Mouse (Mus musculus): ENCODE measurements around the gene E130309D02Rik. TPM values are rescaled to one million over a fixed set of nuclear protein-coding genes. Genes with fewer than 3 reads are reported as not detected.
A peak's percentile ranks its signal among the peaks of the same experiment; 100 is the strongest.

Gene E130309D02Rik
- polyA plus RNA-seq, 1 experiment from 2014 or later, result 15.7 TPM

DNA sequence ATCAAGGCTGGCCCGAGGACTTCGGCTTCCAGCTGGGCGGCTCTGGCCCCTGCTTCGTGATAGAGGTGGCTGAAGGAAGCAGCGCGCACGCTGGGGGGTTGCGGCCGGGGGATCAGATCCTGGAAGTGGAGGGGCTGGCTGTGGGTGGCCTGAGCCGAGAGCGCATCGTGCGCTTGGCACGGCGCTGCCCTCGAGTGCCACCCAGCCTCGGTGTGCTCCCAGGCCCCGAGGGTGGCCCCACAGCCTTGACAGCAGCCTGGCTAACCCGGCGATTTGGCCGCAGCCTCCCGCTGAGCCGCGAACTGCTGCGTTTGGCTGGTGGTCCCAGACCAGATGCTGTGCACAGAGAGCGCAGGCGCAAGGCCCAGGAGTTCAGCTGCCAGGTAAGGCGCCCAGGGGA, 42.4 kb upstream of the E130309D02Rik start:
- 8% methylated on average over 22 of the region's 28 CpGs for WGBS
- Histone ChIP-seq H3K36me3 (ENCODE audit: control insufficient read depth, insufficient read depth, low read length) (no peaks in the 10 kb centered on the region), H3K4me3 (ENCODE audit: low read depth, low read length) (no peak overlapping the region), H3K4me2 (replicated peaks; ENCODE audit: low read depth) (0 out of 2 replicates have a peak overlapping the region, but pooled peaks have one; percentile 8), H3K27ac (replicated peaks) (no peak overlapping the region), H3K9ac (ENCODE audit: low read length) (peak overlapping the region; percentile 47), H3K27me3 (ENCODE audit: control insufficient read depth, insufficient read depth, low read length) (no peaks in the 10 kb centered on the region), H3K9me3 (ENCODE audit: control insufficient read depth, low read length) (no peaks in the 10 kb centered on the region), H3K4me1 (replicated peaks; ENCODE audit: control insufficient read depth, insufficient read depth) (no peaks in the 10 kb centered on the region)
- TF ChIP-seq EP300 (optimal IDR thresholded peaks at IDR 0.05) (no peak), CTCF (IDR thresholded peaks at IDR 0.05; ENCODE audit: low read depth) (no peak)
- DNase-seq (ENCODE audit: low spot score) (no peak), ATAC-seq (ENCODE audit: low FRiP score, low TSS enrichment) (no peak)

DNA sequence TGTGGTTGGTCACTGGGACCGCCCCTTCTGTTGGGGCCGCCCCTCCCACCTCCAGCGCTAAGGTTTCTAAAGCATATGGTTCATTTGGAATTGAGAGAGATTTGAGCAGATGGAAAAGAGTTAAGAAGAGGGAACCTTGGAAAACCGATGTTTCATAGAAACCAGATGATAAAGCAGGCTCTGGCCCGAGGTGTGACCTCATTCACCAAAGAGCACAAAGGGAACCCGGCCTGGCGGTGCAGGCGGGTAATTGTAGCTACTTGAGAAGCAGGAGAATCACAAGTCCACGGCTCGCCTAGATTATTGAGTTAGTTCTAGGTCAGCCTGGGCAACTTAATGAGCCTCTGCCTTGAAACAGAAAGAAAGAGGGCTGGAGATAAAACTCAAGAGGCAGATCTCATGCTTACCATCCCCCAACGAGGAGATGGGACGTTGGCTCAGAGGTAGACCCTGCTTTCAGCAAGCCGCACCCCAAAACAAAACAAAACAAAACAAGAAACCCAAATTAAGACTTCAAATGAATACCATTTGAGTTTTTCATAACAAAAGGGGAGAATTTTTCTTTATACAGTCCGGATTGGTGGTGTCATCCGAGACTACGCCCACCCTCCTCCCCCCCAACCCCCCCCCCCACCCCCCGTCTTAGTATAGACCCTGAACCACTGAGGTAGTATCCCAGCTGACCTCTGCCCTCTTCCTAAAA, 41.7 kb upstream of the E130309D02Rik start, which contains the start of gene Grid2ip:
TSS of gene Grid2ip (plus strand) at position 653 of the 703 bp plus-strand sequence.
- no peak within 1 kb of the TSS for H3K4me3 ChIP-seq (ENCODE audit: low read depth, low read length)
- no peaks in the 10 kb centered on the region for H3K36me3 ChIP-seq (ENCODE audit: control insufficient read depth, insufficient read depth, low read length)
- H3K27me3 ChIP-seq (ENCODE audit: control insufficient read depth, insufficient read depth, low read length), result no peaks in the 10 kb centered on the region
- no peak within 1 kb of the TSS for H3K27ac ChIP-seq (replicated peaks)
- DNase-seq (ENCODE audit: low spot score) (no peak), ATAC-seq (ENCODE audit: low FRiP score, low TSS enrichment) (no peak)
- H3K4me2 ChIP-seq (replicated peaks; ENCODE audit: low read depth), result 0 out of 2 replicates have a peak within 1 kb of the TSS, but pooled peaks have one; percentile 8
- H3K9me3 ChIP-seq (ENCODE audit: control insufficient read depth, low read length), result no peaks in the 10 kb centered on the region
- H3K9ac ChIP-seq (ENCODE audit: low read length), result peak within 1 kb of the TSS; percentile 47
- H3K4me1 ChIP-seq (replicated peaks; ENCODE audit: control insufficient read depth, insufficient read depth), result no peaks in the 10 kb centered on the region
- TF ChIP-seq CTCF (IDR thresholded peaks at IDR 0.05; ENCODE audit: low read depth) (no peak), EP300 (optimal IDR thresholded peaks at IDR 0.05) (no peak)
- 19% methylated on average over 17 of the region's 17 CpGs for WGBS

DNA sequence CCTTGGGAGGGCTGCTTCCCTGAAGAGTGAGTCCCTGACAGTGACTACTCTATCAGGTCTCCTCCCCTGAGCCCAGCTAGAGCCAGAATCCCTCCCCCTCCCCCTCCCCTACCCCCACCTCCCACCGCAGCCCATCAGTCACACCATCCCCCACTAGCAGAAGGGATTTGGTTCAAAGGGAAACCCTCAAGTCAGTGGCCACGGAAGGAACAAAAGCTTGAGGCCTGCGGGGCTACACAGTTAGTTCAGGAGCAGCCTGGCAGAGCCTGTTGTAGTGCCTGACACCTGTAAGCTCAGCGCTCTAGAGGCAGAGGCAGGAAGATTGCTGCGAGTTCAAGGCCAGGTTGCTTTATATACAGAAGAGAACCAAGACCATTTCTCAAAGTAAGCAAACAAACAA, 40.9 kb upstream of the E130309D02Rik start:
- Histone ChIP-seq H3K9me3 (ENCODE audit: control insufficient read depth, low read length) (no peaks in the 10 kb centered on the region), H3K4me2 (replicated peaks; ENCODE audit: low read depth) (no peak overlapping the region), H3K9ac (ENCODE audit: low read length) (no peak overlapping the region), H3K36me3 (ENCODE audit: control insufficient read depth, insufficient read depth, low read length) (no peaks in the 10 kb centered on the region), H3K4me3 (ENCODE audit: low read depth, low read length) (no peak overlapping the region), H3K27ac (replicated peaks) (no peak overlapping the region), H3K27me3 (ENCODE audit: control insufficient read depth, insufficient read depth, low read length) (no peaks in the 10 kb centered on the region), H3K4me1 (replicated peaks; ENCODE audit: control insufficient read depth, insufficient read depth) (no peaks in the 10 kb centered on the region)
- no peak for TF ChIP-seq CTCF (IDR thresholded peaks at IDR 0.05; ENCODE audit: low read depth)
- no peak for TF ChIP-seq EP300 (optimal IDR thresholded peaks at IDR 0.05)
- ATAC-seq (ENCODE audit: low FRiP score, low TSS enrichment), result no peak
- DNase-seq (ENCODE audit: low spot score), result no peak
- 35% methylated on average over 5 of the region's 5 CpGs for WGBS

DNA sequence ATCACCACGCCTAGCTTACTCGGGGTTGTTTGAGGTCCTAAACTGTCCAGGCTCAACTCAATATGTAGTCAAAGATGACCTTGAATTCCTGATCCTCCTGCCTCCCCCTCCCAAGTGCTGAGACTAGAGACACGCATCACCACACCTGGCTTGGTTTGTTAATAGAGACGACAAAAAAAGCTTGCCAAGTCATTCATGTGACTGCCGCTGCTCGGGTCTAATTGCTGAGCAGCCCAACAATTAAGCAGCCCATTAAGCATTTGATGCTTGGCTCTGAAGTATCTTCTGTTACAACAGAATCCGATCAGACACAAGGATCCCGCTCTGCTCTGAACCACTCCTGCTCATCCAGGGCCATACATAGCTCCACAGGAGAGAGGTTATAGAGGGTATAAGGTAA, 31.2 kb upstream of the E130309D02Rik start:
- H3K9ac ChIP-seq (ENCODE audit: low read length), result no peak overlapping the region
- DNase-seq (ENCODE audit: low spot score) (no peak), ATAC-seq (ENCODE audit: low FRiP score, low TSS enrichment) (no peak)
- H3K27ac ChIP-seq (replicated peaks), result no peak overlapping the region
- H3K9me3 ChIP-seq (ENCODE audit: control insufficient read depth, low read length), result no peaks in the 10 kb centered on the region
- no peaks in the 10 kb centered on the region for H3K27me3 ChIP-seq (ENCODE audit: control insufficient read depth, insufficient read depth, low read length)
- no peaks in the 10 kb centered on the region for H3K36me3 ChIP-seq (ENCODE audit: control insufficient read depth, insufficient read depth, low read length)
- 76% methylated on average over 8 of the region's 8 CpGs for WGBS
- no peaks in the 10 kb centered on the region for H3K4me1 ChIP-seq (replicated peaks; ENCODE audit: control insufficient read depth, insufficient read depth)
- H3K4me3 ChIP-seq (ENCODE audit: low read depth, low read length), result no peak overlapping the region
- no peak overlapping the region for H3K4me2 ChIP-seq (replicated peaks; ENCODE audit: low read depth)
- TF ChIP-seq CTCF (IDR thresholded peaks at IDR 0.05; ENCODE audit: low read depth) (no peak), EP300 (optimal IDR thresholded peaks at IDR 0.05) (no peak)

DNA sequence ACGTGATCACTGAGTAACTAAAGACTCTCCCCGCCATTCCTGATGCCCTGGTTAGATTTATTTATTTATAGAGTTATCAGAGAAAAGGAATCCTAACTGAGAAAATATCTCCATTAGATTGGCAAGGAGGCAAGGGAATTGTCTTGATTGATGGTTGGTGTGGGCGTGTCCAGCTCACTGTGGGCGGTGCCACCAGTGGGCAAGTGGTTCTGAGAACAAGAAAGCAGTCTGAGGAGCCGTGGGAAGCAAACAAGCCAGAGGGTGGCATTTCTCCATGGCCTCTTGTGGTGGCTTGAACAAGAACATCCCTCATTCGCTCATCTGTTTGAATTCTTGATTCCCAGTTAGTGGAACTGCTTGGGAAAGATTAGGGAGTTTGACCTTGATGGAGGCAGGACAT, 24.4 kb upstream of the E130309D02Rik start:
- no peak overlapping the region for H3K9ac ChIP-seq (ENCODE audit: low read length)
- no peak overlapping the region for H3K27ac ChIP-seq (replicated peaks)
- no peaks in the 10 kb centered on the region for H3K9me3 ChIP-seq (ENCODE audit: control insufficient read depth, low read length)
- no peak overlapping the region for H3K4me2 ChIP-seq (replicated peaks; ENCODE audit: low read depth)
- no peak overlapping the region for H3K4me3 ChIP-seq (ENCODE audit: low read depth, low read length)
- no peaks in the 10 kb centered on the region for H3K27me3 ChIP-seq (ENCODE audit: control insufficient read depth, insufficient read depth, low read length)
- H3K4me1 ChIP-seq (replicated peaks; ENCODE audit: control insufficient read depth, insufficient read depth), result no peaks in the 10 kb centered on the region
- no peak for DNase-seq (ENCODE audit: low spot score)
- ATAC-seq (ENCODE audit: low FRiP score, low TSS enrichment), result no peak
- TF ChIP-seq CTCF (IDR thresholded peaks at IDR 0.05; ENCODE audit: low read depth), result no peak
- TF ChIP-seq EP300 (optimal IDR thresholded peaks at IDR 0.05), result no peak
- 46% methylated on average over 6 of the region's 6 CpGs for WGBS
- no peaks in the 10 kb centered on the region for H3K36me3 ChIP-seq (ENCODE audit: control insufficient read depth, insufficient read depth, low read length)

DNA sequence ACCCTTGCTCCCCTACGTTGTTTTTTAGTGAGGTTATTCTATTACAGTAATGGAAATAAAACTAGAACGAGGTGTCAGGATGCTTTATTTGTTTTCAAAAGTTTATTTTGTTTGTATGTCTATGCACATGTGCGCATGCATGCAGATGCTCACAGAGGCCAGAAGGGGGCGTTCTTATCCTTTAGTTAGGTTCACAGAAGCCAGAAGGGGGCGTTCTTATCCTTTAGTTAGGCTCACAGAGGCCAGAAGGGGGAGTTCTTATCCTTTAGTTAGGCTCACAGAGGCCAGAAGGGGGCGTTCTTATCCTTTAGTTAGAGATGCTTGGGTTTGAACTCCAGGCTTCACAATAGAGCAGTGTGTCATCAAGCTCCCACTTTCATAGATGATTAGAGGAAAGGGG, 21.4 kb upstream of the E130309D02Rik start:
- Histone ChIP-seq H3K27me3 (ENCODE audit: control insufficient read depth, insufficient read depth, low read length) (no peaks in the 10 kb centered on the region), H3K4me3 (ENCODE audit: low read depth, low read length) (no peak overlapping the region), H3K4me1 (replicated peaks; ENCODE audit: control insufficient read depth, insufficient read depth) (no peaks in the 10 kb centered on the region), H3K27ac (replicated peaks) (no peak overlapping the region), H3K4me2 (replicated peaks; ENCODE audit: low read depth) (no peak overlapping the region), H3K9ac (ENCODE audit: low read length) (no peak overlapping the region), H3K36me3 (ENCODE audit: control insufficient read depth, insufficient read depth, low read length) (no peaks in the 10 kb centered on the region), H3K9me3 (ENCODE audit: control insufficient read depth, low read length) (no peaks in the 10 kb centered on the region)
- TF ChIP-seq EP300 (optimal IDR thresholded peaks at IDR 0.05), result no peak
- peak; percentile 59 for TF ChIP-seq CTCF (IDR thresholded peaks at IDR 0.05; ENCODE audit: low read depth)
- 62% methylated on average over 6 of the region's 6 CpGs for WGBS
- DNase-seq (ENCODE audit: low spot score), result no peak
- ATAC-seq (ENCODE audit: low FRiP score, low TSS enrichment), result no peak

Data from stomach, postnatal 0 days (tissue).